Mouse (Mus musculus) MEL (cell line): ENCODE results near the gene Spire2. TPM values are rescaled to one million over a fixed set of nuclear protein-coding genes. Genes with fewer than 3 reads are reported as not detected.
"Not testable (repeated sequence)": the region's sequence is repeated elsewhere in the genome, so short reads cannot be mapped to it uniquely, and the experiment has no call there.

ENCODE experiments used
- DNase-seq: peaks from one replicate; pipeline ENCODE4 v3.0.0; 2011; ENCODE audit warnings: low read depth, low spot score
- H3K27ac ChIP-seq: 2 replicates; pipeline ENCODE4 v1.5.1; 2012; ENCODE audit warnings: low read depth, mild to moderate bottlenecking, control low read depth, low read length, moderate library complexity; ENCODE audit not compliant: control insufficient read depth
- H3K27me3 ChIP-seq, 2 experiments: fragments of 150-350 bp in 1 of 2; sonication (generic) in 1 of 2; 2 replicates each; pipeline ENCODE4 v1.6.1; 2012; ENCODE audit warnings: low read length in 2 of 2, mild to moderate bottlenecking in 2 of 2, improper control_type of control experiment in 1 of 2, moderate library complexity in 1 of 2; ENCODE audit not compliant: insufficient read depth in 2 of 2, control insufficient read depth in 1 of 2
- H3K36me3 ChIP-seq, 2 experiments: 2 replicates each; pipeline ENCODE4 v1.6.1; 2012 to 2014; ENCODE audit warnings: low read length in 2 of 2, improper control_type of control experiment in 1 of 2, inconsistent platforms in 1 of 2, mild to moderate bottlenecking in 1 of 2; ENCODE audit not compliant: insufficient read depth in 2 of 2, control insufficient read depth in 1 of 2
- H3K4me1 ChIP-seq, 2 experiments: fragments of 150-350 bp in 1 of 2; sonication (generic) in 1 of 2; 2 replicates each; pipeline ENCODE4 v1.6.1; 2012; ENCODE audit warnings: low read length in 2 of 2, improper control_type of control experiment in 1 of 2, mild to moderate bottlenecking in 1 of 2; ENCODE audit not compliant: insufficient read depth in 2 of 2, control insufficient read depth in 1 of 2
- H3K4me3 ChIP-seq, 2 experiments: fragments of 150-350 bp in 1 of 2; sonication (generic) in 1 of 2; 2 replicates each; pipeline ENCODE4 v1.5.1; 2012; ENCODE audit warnings: low read depth in 2 of 2, low read length in 2 of 2, mild to moderate bottlenecking in 2 of 2, moderate library complexity in 2 of 2, control low read depth in 1 of 2, improper control_type of control experiment in 1 of 2; ENCODE audit not compliant: control insufficient read depth in 1 of 2, insufficient read depth in 1 of 2
- H3K79me2 ChIP-seq: 2 replicates; pipeline ENCODE4 v1.6.1; 2012; ENCODE audit warnings: mild to moderate bottlenecking, low read length, moderate library complexity; ENCODE audit not compliant: control insufficient read depth, poor library complexity, insufficient read depth
- H3K9ac ChIP-seq: 2 replicates; pipeline ENCODE4 v1.6.1; 2012; ENCODE audit warnings: low read depth, mild to moderate bottlenecking, control low read depth, low read length, moderate library complexity; ENCODE audit not compliant: control insufficient read depth, poor library complexity, severe bottlenecking
- H3K9me3 ChIP-seq: fragments of 150-350 bp; sonication (generic); replicated peaks from 2 replicates; pipeline ENCODE4 v1.6.1; 2012; ENCODE audit warnings: mild to moderate bottlenecking, low read length, improper control_type of control experiment, moderate library complexity; ENCODE audit not compliant: insufficient read depth
- BHLHE40 ChIP-seq: IDR thresholded peaks from 2 replicates; pipeline ENCODE4 v1.6.1; 2012; ENCODE audit warnings: low read depth, mild to moderate bottlenecking, inconsistent platforms, low read length, improper control_type of control experiment, borderline replicate concordance
- CHD1 ChIP-seq: IDR thresholded peaks from 2 replicates; pipeline ENCODE4 v1.6.1; 2012; ENCODE audit warnings: low read depth, mild to moderate bottlenecking, inconsistent platforms, low read length, improper control_type of control experiment
- CHD2 ChIP-seq: IDR thresholded peaks from 2 replicates; pipeline ENCODE4 v1.6.1; 2011; ENCODE audit warnings: low read length, improper control_type of control experiment
- CTCF ChIP-seq, 3 experiments: IDR thresholded peaks in 2 of 3; conservative IDR thresholded peaks in 1 of 3; 2 replicates each; pipeline ENCODE4 v1.5.1; 2011 to 2012; ENCODE audit warnings: low read length in 3 of 3, low read depth in 2 of 3, mild to moderate bottlenecking in 2 of 3, improper control_type of control experiment in 1 of 3, inconsistent platforms in 1 of 3, mixed read lengths in 1 of 3, moderate library complexity in 1 of 3; ENCODE audit not compliant: control insufficient read depth in 1 of 3, insufficient read depth in 1 of 3, poor library complexity in 1 of 3, severe bottlenecking in 1 of 3
- ELF1 ChIP-seq: IDR thresholded peaks from 2 replicates; pipeline ENCODE4 v1.6.1; 2014; ENCODE audit warnings: low read depth, mild to moderate bottlenecking, inconsistent platforms, low read length, improper control_type of control experiment, moderate library complexity
- GABPA ChIP-seq: IDR thresholded peaks from 2 replicates; pipeline ENCODE4 v1.6.1; 2012; ENCODE audit warnings: low read depth, mild to moderate bottlenecking, inconsistent platforms, low read length, improper control_type of control experiment, moderate library complexity
- GATA1 ChIP-seq: IDR thresholded peaks from 2 replicates; pipeline ENCODE4 v1.6.1; 2011; ENCODE audit warnings: low read depth, low read length, improper control_type of control experiment
- JUND ChIP-seq: IDR thresholded peaks from 2 replicates; pipeline ENCODE4 v1.6.1; 2011; ENCODE audit warnings: low read depth, mild to moderate bottlenecking, improper control_type of control experiment, low read length
- KAT2A ChIP-seq: conservative IDR thresholded peaks from 2 replicates; pipeline ENCODE4 v1.6.1; 2012; ENCODE audit warnings: low read depth, low read length, improper control_type of control experiment, inconsistent platforms
- MAFK ChIP-seq: IDR thresholded peaks from 2 replicates; pipeline ENCODE4 v1.6.1; 2011; ENCODE audit warnings: low read depth, mild to moderate bottlenecking, low read length, improper control_type of control experiment, borderline replicate concordance
- MAX ChIP-seq: IDR thresholded peaks from 2 replicates; pipeline ENCODE4 v1.6.1; 2011; ENCODE audit warnings: low read length, improper control_type of control experiment
- MAZ ChIP-seq: IDR thresholded peaks from 2 replicates; pipeline ENCODE4 v1.6.1; 2012; ENCODE audit warnings: low read depth, mild to moderate bottlenecking, inconsistent platforms, low read length, improper control_type of control experiment
- MEF2A ChIP-seq: IDR thresholded peaks from 2 replicates; pipeline ENCODE4 v1.6.1; 2014; ENCODE audit warnings: low read depth, mild to moderate bottlenecking, inconsistent platforms, low read length, improper control_type of control experiment; ENCODE audit not compliant: poor library complexity, insufficient replicate concordance, severe bottlenecking; ENCODE audit errors: extremely low read depth
- MYB ChIP-seq: IDR thresholded peaks from 2 replicates; pipeline ENCODE4 v1.6.1; 2011; ENCODE audit warnings: mild to moderate bottlenecking, low read depth, low read length, improper control_type of control experiment
- NELFE ChIP-seq: IDR thresholded peaks from 2 replicates; pipeline ENCODE4 v1.6.1; 2011; ENCODE audit warnings: low read depth, low read length, improper control_type of control experiment
- NRF1 ChIP-seq: IDR thresholded peaks from 2 replicates; pipeline ENCODE4 v1.6.1; 2014; ENCODE audit warnings: low read depth, mild to moderate bottlenecking, inconsistent platforms, low read length, improper control_type of control experiment, moderate library complexity; ENCODE audit not compliant: poor library complexity, insufficient read depth, severe bottlenecking
- POLR2A ChIP-seq, 2 experiments: IDR thresholded peaks; 2 replicates each; pipeline ENCODE4 v1.6.1; 2011 to 2012; ENCODE audit warnings: low read length in 2 of 2, mild to moderate bottlenecking in 2 of 2, control low read depth in 1 of 2, improper control_type of control experiment in 1 of 2, low read depth in 1 of 2, moderate library complexity in 1 of 2; ENCODE audit not compliant: control insufficient read depth in 1 of 2, insufficient read depth in 1 of 2, poor library complexity in 1 of 2
- POLR2AphosphoS2 ChIP-seq: IDR thresholded peaks from 2 replicates; pipeline ENCODE4 v1.6.1; 2011; ENCODE audit warnings: low read length, improper control_type of control experiment
- RAD21 ChIP-seq: IDR thresholded peaks from 2 replicates; pipeline ENCODE4 v1.6.1; 2011; ENCODE audit warnings: mild to moderate bottlenecking, low read depth, low read length, improper control_type of control experiment
- RCOR1 ChIP-seq: IDR thresholded peaks from 2 replicates; pipeline ENCODE4 v1.6.1; 2012; ENCODE audit warnings: low read depth, mild to moderate bottlenecking, inconsistent platforms, low read length, improper control_type of control experiment
- SMC3 ChIP-seq: IDR thresholded peaks from 2 replicates; pipeline ENCODE4 v1.6.1; 2011; ENCODE audit warnings: low read depth, low read length, improper control_type of control experiment
- TAL1 ChIP-seq: IDR thresholded peaks from 2 replicates; pipeline ENCODE4 v1.6.1; 2012; ENCODE audit warnings: mild to moderate bottlenecking, inconsistent platforms, low read length, moderate library complexity, mixed read lengths
- TBP ChIP-seq: IDR thresholded peaks from 2 replicates; pipeline ENCODE4 v1.8.0; 2011; ENCODE audit warnings: low read depth, low read length, improper control_type of control experiment
- TCF12 ChIP-seq: IDR thresholded peaks from 2 replicates; pipeline ENCODE4 v1.6.1; 2014; ENCODE audit warnings: low read depth, mild to moderate bottlenecking, inconsistent platforms, low read length, improper control_type of control experiment, moderate library complexity
- USF1 ChIP-seq: IDR thresholded peaks from 2 replicates; pipeline ENCODE4 v1.6.1; 2014; ENCODE audit warnings: low read depth, mild to moderate bottlenecking, inconsistent platforms, low read length, improper control_type of control experiment, moderate library complexity
- USF2 ChIP-seq, 2 experiments: IDR thresholded peaks; 2 replicates each; pipeline ENCODE4 v1.6.1; 2011 to 2012; ENCODE audit warnings: improper control_type of control experiment in 2 of 2, low read length in 2 of 2, borderline replicate concordance in 1 of 2, inconsistent platforms in 1 of 2, low read depth in 1 of 2, mild to moderate bottlenecking in 1 of 2; ENCODE audit not compliant: insufficient read depth in 1 of 2
- ZNF384 ChIP-seq: IDR thresholded peaks from 2 replicates; pipeline ENCODE4 v1.6.1; 2012; ENCODE audit warnings: low read depth, mild to moderate bottlenecking, inconsistent platforms, low read length, improper control_type of control experiment
- polyA plus RNA-seq, 2 experiments: library from polyadenylated mRNA; stranded (reverse) in 1 of 2; unstranded in 1 of 2; fragments of >175 nt in 1 of 2; fragments of >200 nt in 1 of 2; gene quantifications; 2 replicates each; pipeline versions ENCODE4 v1.2.1 to v1.2.4; 2012; ENCODE audit warnings: low replicate concordance in 2 of 2, low read depth in 1 of 2; ENCODE audit not compliant: insufficient read length in 2 of 2, insufficient read depth in 1 of 2, missing spikeins in 1 of 2
- total RNA-seq: library from RNA; depleted of rRNA; stranded (reverse); fragments of 300-350 nt; gene quantifications from 2 replicates; pipeline ENCODE4 v1.2.3, GENCODE M21; 2012

Spire2 gene
- total and polyA plus RNA-seq, 3 experiments: 1.1 to 5.4 TPM; not detected in 1

DNA sequence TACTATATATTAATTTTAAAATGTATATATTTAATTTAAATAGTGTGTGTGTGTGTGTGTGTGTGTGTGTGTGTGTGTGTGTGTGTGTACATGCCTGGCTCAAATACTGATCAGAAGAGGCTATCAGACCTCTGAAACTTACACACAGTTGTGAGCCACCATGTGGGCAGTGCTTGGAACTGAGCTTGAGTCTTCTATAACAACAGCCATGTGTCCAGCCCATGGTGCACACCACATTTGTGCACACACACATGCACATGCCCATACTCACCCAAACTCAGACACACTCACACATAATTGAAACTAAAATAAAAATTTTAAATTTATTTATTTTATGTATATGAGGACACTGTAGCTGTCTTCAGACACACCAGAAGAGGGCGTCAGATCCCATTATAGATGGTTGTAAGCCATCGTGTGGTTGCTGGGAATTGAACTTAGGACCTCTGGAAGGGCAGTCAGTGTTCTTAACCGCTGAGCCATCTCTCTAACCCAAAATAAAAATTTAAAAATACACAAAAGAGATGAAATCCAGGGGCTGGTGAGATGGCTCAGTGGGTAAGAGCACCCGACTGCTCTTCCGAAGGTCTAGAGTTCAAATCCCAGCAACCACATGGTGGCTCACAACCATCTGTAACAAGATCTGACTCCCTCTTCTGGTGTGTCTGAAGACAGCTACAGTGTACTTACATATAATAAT, 82.6 kb downstream of the Spire2 start:
- H3K9ac ChIP-seq, H3K27me3 ChIP-seq, H3K79me2 ChIP-seq, H3K27ac ChIP-seq, H3K9me3 ChIP-seq, H3K4me3 ChIP-seq: not testable (repeated sequence)
- DNase-seq: peak; percentile 49
- peak; percentile 97 for TF ChIP-seq TBP
- peak in 1 of 3 experiments; percentile 13; a peak in 1 of 6 replicates for TF ChIP-seq CTCF (IDR thresholded peaks at IDR 0.05 in 2 of 3, conservative IDR thresholded peaks at IDR 0.05 in 1 of 3; ENCODE audit: control insufficient read depth in 1 of 3, insufficient read depth in 1 of 3, low read depth in 2 of 3, low read length in 3 of 3, poor library complexity in 1 of 3, severe bottlenecking in 1 of 3)
- Histone ChIP-seq H3K36me3 (peaks cover 0 to 19% of the 10 kb centered on the region in 2 experiments; a peak in 2 of 4 replicates), H3K4me1 (peaks cover 0 to 31% of the 10 kb centered on the region in 2 experiments; a peak in 3 of 4 replicates)

DNA sequence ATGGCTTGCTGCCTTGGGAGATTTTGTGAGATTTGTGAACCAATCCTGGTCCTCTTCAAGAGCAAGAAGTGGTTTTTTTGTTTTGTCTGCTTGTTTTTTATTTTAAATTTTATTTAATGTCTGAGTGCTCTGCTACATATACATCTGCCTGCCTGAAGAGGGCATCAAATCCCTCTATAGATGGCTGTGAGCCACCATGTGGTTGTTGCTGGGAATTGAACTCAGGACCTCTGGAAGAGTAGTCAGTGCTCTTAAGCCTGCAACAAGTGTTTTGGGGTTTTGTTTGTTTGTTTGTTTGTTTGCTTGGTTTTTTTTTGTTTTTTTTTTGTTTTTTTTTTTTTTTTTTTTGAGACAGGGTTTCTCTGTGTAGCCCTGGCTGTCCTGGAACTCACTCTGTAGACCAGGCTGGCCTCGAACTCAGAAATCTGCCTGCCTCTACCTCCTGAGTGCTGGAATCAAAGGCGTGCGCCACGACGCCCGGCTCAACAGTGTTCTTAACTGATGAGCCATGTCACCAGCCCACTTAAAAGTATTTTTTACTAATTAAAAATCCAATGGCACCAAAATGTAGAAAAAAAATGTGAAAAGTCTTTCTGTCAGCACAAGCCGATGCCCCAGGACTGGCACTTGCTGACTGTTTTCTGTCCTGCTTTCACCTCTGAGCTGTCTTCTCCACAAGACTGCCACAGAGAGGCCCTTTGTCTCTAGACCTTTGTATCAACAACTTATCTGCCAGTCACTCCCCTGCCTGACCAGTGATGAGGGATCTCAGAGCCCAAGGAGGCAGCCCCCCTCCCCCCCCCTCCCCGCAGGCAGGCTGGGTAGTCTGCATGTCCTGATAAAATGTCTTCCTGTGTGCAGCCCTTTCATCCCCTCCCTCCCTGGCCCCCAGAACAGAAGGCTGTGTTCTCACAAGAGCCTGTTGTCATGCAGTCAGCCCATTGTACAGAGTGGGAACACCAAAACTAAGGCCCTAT, 83.7 kb downstream of the Spire2 start:
- Histone ChIP-seq H3K36me3 (peaks cover 0 to 12% of the 10 kb centered on the region in 2 experiments; a peak in 2 of 4 replicates), H3K9ac (0 out of 2 replicates have a peak overlapping the region, but pooled peaks have one; percentile 7), H3K27me3 (no peaks in the 10 kb centered on the region), H3K79me2 (no peaks in the 10 kb centered on the region), H3K9me3 (no peaks in the 10 kb centered on the region), H3K27ac (peak overlapping the region; percentile 46), H3K4me3 (no peak overlapping the region), H3K4me1 (peaks cover 0 to 25% of the 10 kb centered on the region in 2 experiments; a peak in 3 of 4 replicates)
- DNase-seq: peak; percentile 85
- no peak for TF ChIP-seq MAX
- TF ChIP-seq NELFE: no peak
- TF ChIP-seq MYB: no peak
- TF ChIP-seq CHD1: no peak
- TF ChIP-seq MAFK: no peak
- peak; percentile 43 for TF ChIP-seq RCOR1
- peak; percentile 62 for TF ChIP-seq SMC3
- peak; percentile 45 for TF ChIP-seq RAD21
- TF ChIP-seq NRF1: no peak
- TF ChIP-seq TCF12: peak; percentile 69
- TF ChIP-seq GATA1: peak; percentile 5; the same call in 1 of the 2 replicates
- no peak for TF ChIP-seq CHD2
- peak; percentile 54 for TF ChIP-seq TAL1
- no peak for TF ChIP-seq USF1
- TF ChIP-seq ELF1: no peak
- no peak for TF ChIP-seq POLR2A (IDR thresholded peaks at IDR 0.05; ENCODE audit: control insufficient read depth in 1 of 2, insufficient read depth in 1 of 2, low read depth in 1 of 2, low read length in 2 of 2, poor library complexity in 1 of 2)
- TF ChIP-seq USF2 (IDR thresholded peaks at IDR 0.05; ENCODE audit: borderline replicate concordance in 1 of 2, insufficient read depth in 1 of 2, low read depth in 1 of 2, low read length in 2 of 2): no peak
- no peak for TF ChIP-seq BHLHE40
- TF ChIP-seq JUND: no peak
- no peak for TF ChIP-seq KAT2A
- TF ChIP-seq MAZ: peak; percentile 93; the same call in 1 of the 2 replicates
- no peak for TF ChIP-seq POLR2AphosphoS2
- TF ChIP-seq ZNF384: peak; percentile 57
- peak; percentile 54 to 92 (median 58) for TF ChIP-seq CTCF (IDR thresholded peaks at IDR 0.05 in 2 of 3, conservative IDR thresholded peaks at IDR 0.05 in 1 of 3; ENCODE audit: control insufficient read depth in 1 of 3, insufficient read depth in 1 of 3, low read depth in 2 of 3, low read length in 3 of 3, poor library complexity in 1 of 3, severe bottlenecking in 1 of 3)
- TF ChIP-seq MEF2A: no peak
- TF ChIP-seq TBP: peak; percentile 90
- TF ChIP-seq GABPA: no peak
